Mouse (Mus musculus) hindbrain, embryonic 12.5 days (tissue): ENCODE data around the gene Tcte2. TPM values are rescaled to one million over a fixed set of nuclear protein-coding genes. Genes with fewer than 3 reads are reported as not detected.

Experiments used
- ATAC-seq: fragments of 200-750 bp; cut with Nextera tagmentation; 2 replicates; pipeline ENCODE4 v1.8.0; 2017; ENCODE audit warnings: moderate TSS enrichment; ENCODE audit not compliant: low FRiP score
- H3K27ac ChIP-seq: fragments of 300-500 bp; sonication (generic); 2 replicates; pipeline ENCODE4 v1.5.1; 2016; ENCODE audit warnings: mild to moderate bottlenecking
- H3K27me3 ChIP-seq: fragments of 300-500 bp; sonication (generic); 2 replicates; pipeline ENCODE4 v1.6.1; 2016; ENCODE audit warnings: mild to moderate bottlenecking
- H3K36me3 ChIP-seq: fragments of 300-500 bp; sonication (generic); 2 replicates; pipeline ENCODE4 v1.6.1; 2016; ENCODE audit warnings: mild to moderate bottlenecking
- H3K4me1 ChIP-seq: fragments of 300-500 bp; sonication (generic); 2 replicates; pipeline ENCODE4 v1.6.1; 2016
- H3K4me2 ChIP-seq: fragments of 300-500 bp; sonication (generic); replicated peaks from 2 replicates; pipeline ENCODE4 v1.6.1; 2016; ENCODE audit warnings: mild to moderate bottlenecking
- H3K4me3 ChIP-seq: fragments of 300-500 bp; sonication (generic); 2 replicates; pipeline ENCODE4 v1.5.1; 2016; ENCODE audit warnings: mild to moderate bottlenecking
- H3K9ac ChIP-seq: fragments of 300-500 bp; sonication (generic); 2 replicates; pipeline ENCODE4 v1.6.1; 2016; ENCODE audit warnings: mild to moderate bottlenecking, moderate library complexity
- H3K9me3 ChIP-seq: fragments of 300-500 bp; sonication (generic); replicated peaks from 2 replicates; pipeline ENCODE4 v1.6.1; 2016; ENCODE audit warnings: mild to moderate bottlenecking
- WGBS: fragments of 180-500 bp; shearing (Covaris S2); methylation state at CpG from one replicate; pipeline ENCODE4 v1.1.7; 2016; 5-methylcytosine and 5-hydroxymethylcytosine counted together
- polyA plus RNA-seq: library from polyadenylated mRNA; unstranded; fragments of >200 nt; fragmentation: Nextera tagmentation; extraction: Ambion mirVana; gene quantifications from 2 replicates; pipeline ENCODE4 v1.2.1, GENCODE M21; 2016

Tcte2 gene
- polyA plus RNA-seq, 1 experiment from 2014 or later, result 13.9 TPM

DNA sequence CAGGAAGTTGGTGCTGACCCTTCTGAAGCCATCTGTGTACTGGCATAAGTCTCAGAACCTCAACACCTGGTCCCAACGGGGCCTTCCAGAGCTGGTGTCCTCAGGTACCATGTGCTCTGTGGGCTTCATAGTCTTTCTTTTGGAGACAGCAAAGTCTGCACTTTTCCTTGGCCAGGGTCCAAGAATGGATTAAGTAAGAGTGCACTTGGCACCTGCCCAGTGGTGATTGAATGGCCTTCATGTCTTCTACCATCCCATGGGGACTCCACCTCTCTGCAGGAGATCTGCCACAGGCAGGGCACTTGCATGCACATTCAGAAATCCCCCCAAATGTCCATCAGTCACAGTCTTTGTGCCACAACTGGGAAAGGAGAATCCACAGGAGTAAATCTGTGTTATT lies 74.0 kb downstream of the Tcte2 start:
- Histone ChIP-seq H3K27me3 (no peaks in the 10 kb centered on the region), H3K4me2 (no peak overlapping the region), H3K4me3 (no peak overlapping the region), H3K36me3 (no peaks in the 10 kb centered on the region), H3K9ac (no peak overlapping the region), H3K9me3 (no peaks in the 10 kb centered on the region), H3K27ac (no peak overlapping the region), H3K4me1 (peaks cover 24% of the 10 kb centered on the region)
- ATAC-seq, result no peak
- WGBS, result 91% methylated on average over 1 of the region's 1 CpGs

DNA sequence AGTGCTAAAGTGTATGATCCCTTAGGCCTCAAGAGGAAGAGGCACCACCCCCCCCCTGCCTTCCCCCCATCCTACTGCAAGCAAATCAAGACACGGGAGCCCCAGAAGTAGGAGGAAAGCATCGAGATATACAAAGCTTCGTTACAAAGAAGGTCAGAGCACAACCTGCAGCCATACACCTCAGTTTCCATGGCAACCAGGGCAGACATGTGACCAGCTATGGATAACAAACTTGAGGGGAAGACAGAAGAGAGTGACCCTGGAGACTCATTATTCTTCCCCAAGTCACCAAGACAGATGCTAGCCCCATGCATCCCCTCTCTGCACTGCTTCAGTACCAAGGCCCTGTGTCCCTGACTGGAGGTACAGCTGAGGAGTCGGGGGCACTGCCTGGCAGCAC lies 74.5 kb downstream of the Tcte2 start:
- no peak overlapping the region for H3K27ac ChIP-seq
- H3K36me3 ChIP-seq, result no peaks in the 10 kb centered on the region
- H3K9ac ChIP-seq, result no peak overlapping the region
- H3K4me2 ChIP-seq, result no peak overlapping the region
- no peaks in the 10 kb centered on the region for H3K27me3 ChIP-seq
- no peak for ATAC-seq
- H3K4me1 ChIP-seq, result peaks cover 29% of the 10 kb centered on the region
- H3K9me3 ChIP-seq, result no peaks in the 10 kb centered on the region
- no peak overlapping the region for H3K4me3 ChIP-seq
- WGBS, result 52% methylated on average over 4 of the region's 4 CpGs

DNA sequence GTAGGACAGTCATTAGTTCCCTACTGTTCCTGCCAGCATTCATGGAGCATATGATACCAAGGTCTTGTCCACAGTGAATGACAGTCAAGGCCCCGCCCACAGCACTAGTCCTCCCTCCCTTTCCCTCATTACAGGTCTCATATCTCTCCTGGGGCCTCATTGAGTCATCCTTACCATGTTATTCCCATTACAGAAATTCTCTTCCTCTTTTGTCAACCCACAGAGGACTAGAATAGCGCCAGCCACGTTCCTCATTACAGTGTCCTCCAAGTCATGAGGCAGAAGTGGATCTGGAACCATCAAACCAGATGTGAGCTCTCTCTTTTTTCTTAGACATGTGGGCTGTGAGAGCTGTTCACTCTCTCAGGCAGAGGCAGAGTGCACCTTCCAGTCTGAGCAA lies 76.0 kb downstream of the Tcte2 start:
- Histone ChIP-seq H3K27me3 (no peaks in the 10 kb centered on the region), H3K4me3 (no peak overlapping the region), H3K27ac (no peak overlapping the region), H3K36me3 (no peaks in the 10 kb centered on the region), H3K4me2 (no peak overlapping the region), H3K9me3 (no peaks in the 10 kb centered on the region), H3K9ac (no peak overlapping the region), H3K4me1 (peaks cover 30% of the 10 kb centered on the region)
- WGBS, result 86% methylated on average over 3 of the region's 3 CpGs
- no peak for ATAC-seq

DNA sequence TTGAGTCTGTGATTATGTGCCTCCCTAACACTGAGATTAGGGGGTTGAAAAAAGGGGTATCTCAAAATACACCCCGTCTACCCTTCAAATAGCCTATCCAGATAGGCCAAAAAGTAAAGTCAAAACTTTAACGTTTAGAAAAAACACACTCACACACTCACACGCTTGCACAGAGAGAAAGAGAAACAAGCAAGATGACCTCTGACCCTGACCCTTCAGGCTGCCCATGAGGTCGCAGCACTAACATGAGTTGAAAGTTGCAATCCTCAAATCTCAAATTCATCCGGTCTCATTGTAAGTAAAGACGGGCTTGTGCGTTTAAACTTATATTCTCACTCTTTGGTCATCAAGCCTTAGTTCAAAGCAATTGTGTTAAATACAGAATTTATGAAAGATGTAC lies 77.4 kb downstream of the Tcte2 start:
- H3K36me3 ChIP-seq, result no peaks in the 10 kb centered on the region
- no peak overlapping the region for H3K4me3 ChIP-seq
- H3K9me3 ChIP-seq, result no peaks in the 10 kb centered on the region
- H3K27ac ChIP-seq, result no peak overlapping the region
- no peaks in the 10 kb centered on the region for H3K27me3 ChIP-seq
- H3K4me2 ChIP-seq, result no peak overlapping the region
- H3K4me1 ChIP-seq, result peaks cover 38% of the 10 kb centered on the region
- ATAC-seq, result no peak
- 45% methylated on average over 7 of the region's 7 CpGs for WGBS
- H3K9ac ChIP-seq, result no peak overlapping the region

DNA sequence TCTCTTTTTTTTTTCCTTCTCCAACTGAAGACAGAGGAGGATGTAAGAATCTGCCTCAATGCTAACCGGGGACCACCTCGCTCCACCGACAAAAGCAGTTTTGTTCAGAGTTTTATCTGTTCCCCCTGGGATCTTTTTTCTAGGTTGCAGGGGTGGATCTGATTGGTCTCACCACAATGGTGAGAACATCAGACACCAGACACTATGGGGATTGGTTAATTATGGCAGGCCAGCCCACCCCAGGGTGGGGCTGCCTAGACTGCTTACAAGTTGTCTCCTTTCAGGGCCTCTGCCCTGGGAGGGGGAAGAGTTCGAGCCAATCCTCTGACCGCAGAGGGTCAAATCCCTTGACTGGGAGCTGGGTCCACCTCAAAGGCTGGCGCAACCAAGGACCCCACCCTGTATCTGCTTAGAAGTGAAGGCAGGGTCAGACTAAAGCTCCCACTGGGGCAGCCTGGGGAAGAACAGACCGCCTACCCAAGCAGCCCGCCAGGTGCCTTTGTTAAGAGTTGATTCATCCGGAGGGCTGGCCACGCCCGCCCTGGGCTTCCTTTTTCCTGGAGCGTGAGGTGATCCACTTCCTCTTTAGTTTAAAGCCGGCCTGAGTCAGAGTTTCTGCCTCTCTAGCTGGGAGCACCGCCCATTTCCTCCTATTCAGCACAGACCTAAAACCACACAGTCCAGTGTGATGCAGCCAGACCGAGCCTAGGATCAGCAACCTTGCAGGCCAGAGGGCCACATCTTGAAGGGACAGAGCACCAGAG lies 78.0 kb downstream of the Tcte2 start:
- peak overlapping the region; percentile 77 for H3K27ac ChIP-seq
- peak; percentile 72 for ATAC-seq
- WGBS, result 14% methylated on average over 15 of the region's 15 CpGs
- H3K9ac ChIP-seq, result peak overlapping the region; percentile 1; the same call in 1 of the 2 replicates
- no peaks in the 10 kb centered on the region for H3K27me3 ChIP-seq
- no peaks in the 10 kb centered on the region for H3K36me3 ChIP-seq
- H3K4me2 ChIP-seq, result peak overlapping the region; percentile 40
- peak overlapping the region; percentile 15; the same call in 1 of the 2 replicates for H3K4me3 ChIP-seq
- no peaks in the 10 kb centered on the region for H3K9me3 ChIP-seq
- H3K4me1 ChIP-seq, result peaks cover 38% of the 10 kb centered on the region

DNA sequence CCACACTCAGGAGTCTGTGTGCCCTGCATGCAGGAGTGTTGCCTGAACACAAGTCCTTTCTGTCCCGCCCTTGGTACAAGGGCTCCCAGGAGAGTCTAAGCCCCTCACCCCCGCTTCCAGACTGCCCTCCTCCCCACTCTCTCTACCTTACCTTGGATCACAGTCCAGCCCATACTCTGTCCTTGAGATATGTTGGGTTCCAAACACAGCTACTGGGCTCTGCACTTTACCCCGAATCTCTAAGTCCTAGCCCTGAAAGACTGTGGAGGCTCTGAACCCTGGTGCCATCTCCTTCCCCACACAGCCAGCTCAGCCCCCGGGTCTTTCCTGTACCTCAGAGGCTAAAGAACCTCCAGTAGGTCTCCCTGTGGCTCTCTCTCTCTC lies 78.6 kb downstream of the Tcte2 start:
- no peaks in the 10 kb centered on the region for H3K9me3 ChIP-seq
- H3K27ac ChIP-seq, result peak overlapping the region; percentile 77
- H3K4me3 ChIP-seq, result peak overlapping the region; percentile 15
- H3K4me2 ChIP-seq, result peak overlapping the region; percentile 31
- H3K27me3 ChIP-seq, result no peaks in the 10 kb centered on the region
- no peaks in the 10 kb centered on the region for H3K36me3 ChIP-seq
- peak overlapping the region; percentile 1; the same call in 1 of the 2 replicates for H3K9ac ChIP-seq
- WGBS, result 25% methylated on average over 4 of the region's 4 CpGs
- peaks cover 41% of the 10 kb centered on the region for H3K4me1 ChIP-seq
- ATAC-seq, result no peak

DNA sequence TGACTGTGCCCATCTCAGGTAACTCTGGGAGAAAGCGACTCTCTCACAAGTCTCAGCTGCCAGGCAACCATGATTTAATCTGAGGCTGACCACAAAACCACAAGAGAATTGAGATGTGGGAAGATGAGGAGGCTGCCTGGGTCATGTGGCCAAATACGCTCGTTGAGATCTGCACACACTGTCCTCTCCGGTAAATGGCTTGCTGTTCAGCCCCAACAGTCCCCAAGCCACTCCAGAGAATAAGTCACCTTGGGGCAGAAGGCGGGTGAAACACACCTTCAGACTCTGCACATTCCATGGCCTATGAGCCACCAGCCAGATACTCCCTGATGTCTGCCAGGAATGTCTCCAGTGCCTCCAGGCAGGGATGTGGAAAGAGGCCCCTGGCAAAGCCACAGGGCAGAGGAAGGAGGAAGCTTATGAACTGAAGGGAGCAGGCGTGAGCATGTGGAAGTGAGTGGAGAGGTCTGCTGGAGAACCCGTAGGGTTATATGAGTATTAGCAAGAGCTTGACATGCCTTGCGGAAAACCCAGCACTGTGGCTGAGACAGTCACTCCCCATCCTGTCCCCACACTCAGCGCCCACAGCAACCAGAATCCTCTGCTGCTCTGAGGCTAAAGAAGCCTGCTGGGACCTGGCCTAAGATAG lies 79.1 kb downstream of the Tcte2 start:
- 59% methylated on average over 9 of the region's 9 CpGs for WGBS
- ATAC-seq, result no peak
- Histone ChIP-seq H3K4me3 (peak overlapping the region; percentile 15), H3K4me2 (peak overlapping the region; percentile 31), H3K36me3 (no peaks in the 10 kb centered on the region), H3K9ac (peak overlapping the region; percentile 38; the same call in 1 of the 2 replicates), H3K27me3 (no peaks in the 10 kb centered on the region), H3K9me3 (no peaks in the 10 kb centered on the region), H3K4me1 (peaks cover 43% of the 10 kb centered on the region), H3K27ac (peak overlapping the region; percentile 77)

DNA sequence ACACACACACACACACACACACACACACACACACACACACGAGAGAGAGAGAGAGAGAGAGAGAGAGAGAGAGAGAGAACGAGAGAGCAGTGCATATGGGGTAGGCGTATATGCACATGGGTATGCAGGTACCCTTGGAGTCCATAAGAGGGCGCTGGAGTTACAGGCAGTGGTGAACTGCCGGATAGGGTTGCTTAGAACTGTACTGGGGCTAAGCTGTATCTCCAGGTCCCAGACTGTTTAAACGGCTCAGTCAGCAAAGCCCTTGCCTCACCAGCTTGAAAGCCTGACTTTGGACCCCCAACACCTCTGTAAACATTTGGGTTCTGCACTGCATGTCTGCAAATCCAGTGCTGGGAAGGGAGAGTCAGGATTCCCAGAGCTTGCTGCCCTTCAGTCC lies 79.9 kb downstream of the Tcte2 start:
- Histone ChIP-seq H3K4me3 (no peak overlapping the region), H3K27ac (no peak overlapping the region), H3K27me3 (no peaks in the 10 kb centered on the region), H3K4me2 (no peak overlapping the region), H3K36me3 (no peaks in the 10 kb centered on the region), H3K9ac (no peak overlapping the region), H3K9me3 (no peaks in the 10 kb centered on the region), H3K4me1 (peaks cover 41% of the 10 kb centered on the region)
- WGBS, result 95% methylated on average over 5 of the region's 6 CpGs
- no peak for ATAC-seq

DNA sequence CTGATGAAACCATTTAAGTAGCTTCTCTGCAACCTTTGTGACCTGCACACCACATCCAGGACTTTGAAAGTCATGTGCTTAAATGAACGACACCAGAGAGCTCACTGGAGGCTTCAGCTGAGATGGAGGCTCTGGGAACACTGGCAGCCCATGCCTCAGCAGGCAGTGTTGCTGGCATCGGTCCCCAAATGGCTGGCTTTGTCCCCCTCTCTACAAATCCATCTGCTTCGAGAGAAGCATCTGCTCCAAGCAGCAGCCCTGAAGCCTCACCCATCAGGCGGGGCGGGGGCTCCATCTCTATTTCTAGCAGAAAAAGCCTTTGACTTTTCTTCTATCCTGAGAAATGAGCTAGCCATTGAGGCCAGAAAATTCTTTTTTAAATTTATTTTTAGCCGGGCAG lies 80.5 kb downstream of the Tcte2 start:
- Histone ChIP-seq H3K4me3 (no peak overlapping the region), H3K4me1 (peaks cover 41% of the 10 kb centered on the region), H3K4me2 (no peak overlapping the region), H3K27me3 (no peaks in the 10 kb centered on the region), H3K9ac (no peak overlapping the region), H3K27ac (no peak overlapping the region), H3K9me3 (no peaks in the 10 kb centered on the region), H3K36me3 (no peaks in the 10 kb centered on the region)
- ATAC-seq, result no peak
- WGBS, result 73% methylated on average over 6 of the region's 6 CpGs

DNA sequence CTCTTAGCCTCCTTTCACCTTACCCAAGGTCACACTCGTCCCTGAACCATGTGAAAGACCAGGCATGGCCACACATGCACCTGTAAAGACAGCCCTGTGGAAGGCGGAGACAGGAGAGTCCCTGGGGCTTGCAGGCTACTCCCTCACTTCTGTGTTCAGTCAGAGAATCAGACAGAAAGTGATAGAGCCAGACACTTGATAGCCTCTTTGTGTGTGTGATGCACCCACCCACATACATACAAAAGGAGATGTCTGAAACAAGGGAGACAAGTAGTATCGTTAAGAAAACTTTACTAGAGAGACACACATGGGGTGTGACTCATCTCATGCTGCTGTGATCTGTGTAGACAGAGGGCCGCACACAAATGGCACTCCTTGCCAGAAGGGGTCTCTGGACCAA lies 81.3 kb downstream of the Tcte2 start:
- Histone ChIP-seq H3K4me1 (peaks cover 41% of the 10 kb centered on the region), H3K9ac (no peak overlapping the region), H3K9me3 (no peaks in the 10 kb centered on the region), H3K36me3 (no peaks in the 10 kb centered on the region), H3K4me2 (no peak overlapping the region), H3K4me3 (no peak overlapping the region), H3K27me3 (no peaks in the 10 kb centered on the region), H3K27ac (no peak overlapping the region)
- ATAC-seq, result no peak
- 73% methylated on average over 4 of the region's 4 CpGs for WGBS

DNA sequence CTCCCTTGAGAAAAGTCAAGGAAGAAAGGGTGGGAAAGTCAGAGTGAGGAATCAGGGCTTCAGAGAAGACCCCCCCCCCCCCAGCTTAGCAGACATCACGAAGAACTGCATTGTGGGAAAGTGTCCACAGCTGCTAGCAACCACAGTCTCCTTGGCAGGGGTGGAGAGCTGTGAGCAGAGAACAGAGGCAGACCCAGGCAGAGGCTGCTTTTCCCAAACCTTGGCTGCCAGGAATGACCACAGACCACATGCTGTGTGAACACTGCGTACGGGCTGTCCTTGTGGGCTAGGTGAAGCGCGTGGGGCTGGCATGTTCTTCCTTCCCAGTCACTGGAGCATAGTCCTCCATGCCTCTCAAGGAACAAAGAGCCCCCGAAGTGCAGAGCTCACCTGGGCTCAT lies 81.9 kb downstream of the Tcte2 start:
- H3K9ac ChIP-seq, result no peak overlapping the region
- peak overlapping the region; percentile 41; the same call in 1 of the 2 replicates for H3K27ac ChIP-seq
- WGBS, result 69% methylated on average over 6 of the region's 6 CpGs
- ATAC-seq, result no peak
- no peaks in the 10 kb centered on the region for H3K9me3 ChIP-seq
- no peaks in the 10 kb centered on the region for H3K27me3 ChIP-seq
- H3K4me3 ChIP-seq, result no peak overlapping the region
- H3K36me3 ChIP-seq, result no peaks in the 10 kb centered on the region
- H3K4me2 ChIP-seq, result no peak overlapping the region
- H3K4me1 ChIP-seq, result peaks cover 41% of the 10 kb centered on the region

DNA sequence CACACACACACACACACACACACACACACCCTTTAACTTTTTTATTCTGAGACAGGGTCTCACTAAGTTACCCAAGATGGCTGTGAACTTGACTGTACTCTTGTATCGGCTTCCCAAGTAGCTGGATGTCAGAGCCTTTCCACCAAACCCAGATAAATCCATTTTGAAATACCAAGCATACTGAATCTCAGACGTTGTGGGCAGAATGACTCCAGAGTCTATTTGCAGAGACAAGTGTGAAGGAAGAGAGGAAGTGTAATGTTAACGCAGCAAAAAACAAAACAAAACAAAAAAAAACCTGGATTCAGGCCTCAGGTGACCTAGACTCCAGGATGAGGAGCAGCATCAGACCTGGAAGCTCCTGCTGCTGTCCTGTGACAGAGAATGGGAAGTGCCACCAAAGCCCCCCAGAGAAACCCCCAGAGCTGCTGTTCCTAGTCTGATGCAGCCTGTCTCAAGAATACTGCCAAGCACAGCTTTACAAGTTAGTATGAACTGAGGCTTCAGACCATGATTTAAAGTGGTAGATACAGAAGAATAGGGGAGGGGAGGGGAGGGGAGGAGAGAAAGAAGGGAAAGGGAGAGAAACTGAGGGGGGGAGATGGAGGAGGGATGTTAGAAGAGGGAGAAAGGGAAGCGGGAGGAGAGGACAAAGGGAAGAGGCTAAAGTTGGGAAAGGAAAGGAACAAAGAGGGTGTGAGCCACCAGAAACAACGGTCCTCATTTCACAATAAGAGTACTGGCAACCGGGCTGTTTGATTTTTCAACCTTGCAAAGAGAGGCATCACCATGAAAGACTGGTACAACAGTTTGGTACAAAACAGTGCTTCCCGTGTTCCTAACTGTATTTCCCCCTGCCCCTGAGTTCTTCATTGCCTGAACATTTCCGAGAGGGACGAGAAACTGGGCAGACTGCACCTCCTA lies 84.1 kb downstream of the Tcte2 start:
- no peak overlapping the region for H3K9ac ChIP-seq
- peak overlapping the region; percentile 26; the same call in 1 of the 2 replicates for H3K4me2 ChIP-seq
- peak overlapping the region; percentile 66 for H3K27ac ChIP-seq
- peaks cover 26% of the 10 kb centered on the region for H3K4me1 ChIP-seq
- H3K9me3 ChIP-seq, result no peaks in the 10 kb centered on the region
- no peaks in the 10 kb centered on the region for H3K27me3 ChIP-seq
- no peak for ATAC-seq
- 33% methylated on average over 9 of the region's 9 CpGs for WGBS
- no peak overlapping the region for H3K4me3 ChIP-seq
- H3K36me3 ChIP-seq, result no peaks in the 10 kb centered on the region
